13 mouse cellular contexts compared by ENCODE assay signal in the genomic region with DNA sequence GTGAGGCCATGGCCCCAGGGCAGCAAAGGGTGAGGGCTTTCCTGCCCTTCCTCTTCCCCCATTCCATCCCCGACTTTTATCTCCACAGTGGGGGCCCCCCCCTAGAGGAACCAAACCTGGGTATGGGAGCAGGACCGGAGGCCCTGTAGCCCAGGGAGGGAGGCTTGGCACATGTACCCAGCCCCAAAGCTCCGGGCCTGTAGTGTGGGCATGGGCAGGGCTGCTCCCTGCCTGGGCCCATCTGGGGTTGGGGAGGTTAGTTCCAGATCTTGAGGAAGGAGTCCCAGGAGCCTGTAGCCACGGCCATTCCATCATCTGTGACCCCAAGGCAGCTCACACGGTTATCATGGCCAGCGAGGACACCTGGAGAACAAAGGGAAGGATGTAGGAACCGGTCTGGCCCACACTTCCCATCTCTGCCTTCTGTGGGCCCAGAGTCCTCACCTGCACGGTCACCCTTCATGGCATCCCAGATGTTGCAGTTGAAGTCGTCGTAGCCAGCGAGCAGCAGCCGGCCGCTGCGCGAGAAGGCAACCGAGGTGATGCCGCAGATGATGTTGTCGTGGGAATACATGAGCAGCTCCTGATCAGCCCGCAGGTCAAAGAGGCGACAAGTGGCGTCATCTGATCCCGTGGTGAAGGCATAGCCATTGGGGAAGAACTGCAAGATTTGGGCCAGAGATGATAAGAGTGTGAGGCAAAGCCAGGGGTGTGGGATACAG. TPM values are rescaled to one million over a fixed set of nuclear protein-coding genes. Genes with fewer than 3 reads are reported as not detected.
DNase-seq lines count a peak whose midpoint lies in the region; ATAC-seq lines count a peak whose summit lies in the region.
"Had no signal": no experiment of that assay in that cellular context is flagged by ENCODE, and none has a peak within 500 bp of the region (broad histone marks: within the 10 kb centered on the region; RNA-seq: fewer than 3 reads in every experiment).

No protein-coding gene starts in this region.

- WGBS in heart, embryonic 16.5 days = 75% methylated on average over 22 of the region's 22 CpGs
- 85% methylated on average over 22 of the region's 22 CpGs for WGBS in neural tube, embryonic 11.5 days
- 83% methylated on average over 22 of the region's 22 CpGs for WGBS in neural tube, embryonic 15.5 days
- 81% methylated on average over 22 of the region's 22 CpGs for WGBS in hindbrain, embryonic 16.5 days

- H3K4me2 ChIP-seq in heart, embryonic 16.5 days (ENCODE audit: low read depth, low read length) = no peak overlapping the region
- H3K4me2 ChIP-seq in neural tube, embryonic 11.5 days (ENCODE audit: low read depth) = no peak overlapping the region
- H3K4me2 ChIP-seq in neural tube, embryonic 15.5 days = no peak overlapping the region
- no peak overlapping the region for H3K4me2 ChIP-seq in hindbrain, embryonic 16.5 days (ENCODE audit: low read length)
- H3K4me2 ChIP-seq: embryonic facial prominence, embryonic 13.5 days; lung, embryonic 14.5 days had no signal

- no peaks in the 10 kb centered on the region for H3K27me3 ChIP-seq in heart, embryonic 16.5 days (ENCODE audit: control insufficient read depth, insufficient read depth, low read length)
- no peaks in the 10 kb centered on the region for H3K27me3 ChIP-seq in neural tube, embryonic 11.5 days (ENCODE audit: control insufficient read depth, insufficient read depth, low read length)
- no peaks in the 10 kb centered on the region for H3K27me3 ChIP-seq in neural tube, embryonic 15.5 days (replicated peaks)
- H3K27me3 ChIP-seq in hindbrain, embryonic 16.5 days (replicated peaks; ENCODE audit: control insufficient read depth, insufficient read depth, low read length) = no peaks in the 10 kb centered on the region
- H3K27me3 ChIP-seq: embryonic facial prominence, embryonic 13.5 days had no signal

- H3K4me1 ChIP-seq in heart, embryonic 16.5 days (ENCODE audit: control insufficient read depth, insufficient read depth, low read length) = peaks cover 14% of the 10 kb centered on the region
- H3K4me1 ChIP-seq in neural tube, embryonic 11.5 days (ENCODE audit: control insufficient read depth, insufficient read depth, low read length) = peaks cover 14% of the 10 kb centered on the region; the same call in 1 of the 2 replicates
- H3K4me1 ChIP-seq in neural tube, embryonic 15.5 days = peaks cover 36% of the 10 kb centered on the region
- peaks cover 25% of the 10 kb centered on the region for H3K4me1 ChIP-seq in hindbrain, embryonic 16.5 days (ENCODE audit: control insufficient read depth, insufficient read depth, low read depth, low read length)

- peaks cover 52% of the 10 kb centered on the region for H3K36me3 ChIP-seq in heart, embryonic 16.5 days (ENCODE audit: control insufficient read depth, insufficient read depth)
- H3K36me3 ChIP-seq in neural tube, embryonic 11.5 days (ENCODE audit: control insufficient read depth, insufficient read depth, low read length) = peaks cover 29% of the 10 kb centered on the region
- peaks cover 62% of the 10 kb centered on the region for H3K36me3 ChIP-seq in neural tube, embryonic 15.5 days
- H3K36me3 ChIP-seq in hindbrain, embryonic 16.5 days (ENCODE audit: control insufficient read depth, insufficient read depth, low read length) = peaks cover 37% of the 10 kb centered on the region

- no peak overlapping the region for H3K4me3 ChIP-seq in heart, embryonic 16.5 days (ENCODE audit: low read length)
- H3K4me3 ChIP-seq in neural tube, embryonic 11.5 days (ENCODE audit: low read depth, low read length) = 0 out of 2 replicates have a peak overlapping the region, but pooled peaks have one; percentile 4
- H3K4me3 ChIP-seq in neural tube, embryonic 15.5 days (replicated peaks) = no peak overlapping the region
- H3K4me3 ChIP-seq in hindbrain, embryonic 16.5 days (ENCODE audit: low read length) = no peak overlapping the region
- H3K4me3 ChIP-seq: embryonic facial prominence, embryonic 13.5 days; heart, adult 2 months had no signal

- ATAC-seq in heart, embryonic 16.5 days (replicated peaks; ENCODE audit: extremely low read depth, insufficient read depth, low FRiP score) = no peak
- no peak for ATAC-seq in neural tube, embryonic 11.5 days (ENCODE audit: insufficient read depth, low FRiP score, low TSS enrichment)
- no peak for ATAC-seq in neural tube, embryonic 15.5 days (ENCODE audit: low FRiP score)
- ATAC-seq in hindbrain, embryonic 16.5 days = no peak

- intact Hi-C loops in heart, postnatal 14 days (cut with DNase I) = no loop called here

- no peak overlapping the region for H3K27ac ChIP-seq in heart, embryonic 16.5 days (ENCODE audit: low read length)
- no peak overlapping the region for H3K27ac ChIP-seq in neural tube, embryonic 11.5 days (ENCODE audit: low read depth, low read length)
- H3K27ac ChIP-seq in neural tube, embryonic 15.5 days (replicated peaks) = no peak overlapping the region; the same call in 1 of the 2 replicates
- peak overlapping the region; percentile 34 for H3K27ac ChIP-seq in hindbrain, embryonic 16.5 days (ENCODE audit: low read depth, low read length)
- H3K27ac ChIP-seq: embryonic facial prominence, embryonic 13.5 days; heart, adult 2 months; stomach, postnatal 0 days had no signal

- H3K9ac ChIP-seq in heart, embryonic 16.5 days (ENCODE audit: low read length) = 0 out of 2 replicates have a peak overlapping the region, but pooled peaks have one; percentile 15
- no peak overlapping the region for H3K9ac ChIP-seq in neural tube, embryonic 11.5 days (ENCODE audit: low read length)
- no peak overlapping the region for H3K9ac ChIP-seq in neural tube, embryonic 15.5 days (replicated peaks)
- H3K9ac ChIP-seq in hindbrain, embryonic 16.5 days (ENCODE audit: low read depth, low read length) = no peak overlapping the region
- H3K9ac ChIP-seq: embryonic facial prominence, embryonic 13.5 days; lung, embryonic 14.5 days had no signal

- no peaks in the 10 kb centered on the region for H3K9me3 ChIP-seq in heart, embryonic 16.5 days (replicated peaks; ENCODE audit: control insufficient read depth, low read length)
- H3K9me3 ChIP-seq in neural tube, embryonic 11.5 days (ENCODE audit: control insufficient read depth, low read length) = no peaks in the 10 kb centered on the region
- no peaks in the 10 kb centered on the region for H3K9me3 ChIP-seq in neural tube, embryonic 15.5 days (replicated peaks)
- H3K9me3 ChIP-seq in hindbrain, embryonic 16.5 days (ENCODE audit: control insufficient read depth, low read length) = no peaks in the 10 kb centered on the region
- H3K9me3 ChIP-seq: embryonic facial prominence, embryonic 13.5 days had no signal

- no peak for DNase-seq in heart, postnatal 14 days
- no peak for DNase-seq in neural tube, embryonic 11.5 days (ENCODE audit: low spot score)
- DNase-seq in embryo, embryonic 9.5 days (ENCODE audit: extremely low spot score) = no peak
- DNase-seq in layer of hippocampus, adult 8-10 months (ENCODE audit: low spot score in 2 of 2) = no peak
- DNase-seq: lung, embryonic 14.5 days had no signal

RNA-seq across cellular contexts. Expression of gene Epo, which starts 4.6 kb away (rescaled TPM):
- polyA plus RNA-seq in heart, embryonic 16.5 days (2015; fragmentation: Nextera tagmentation; extraction: Ambion mirVana) = not detected in 2 replicates
- not detected for total RNA-seq in heart, postnatal 14 days (2021)
- 0.34 and 0.51 TPM in 2 replicates for polyA plus RNA-seq in neural tube, embryonic 11.5 days (2014; fragmentation: Nextera tagmentation; extraction: Ambion mirVana)
- polyA plus RNA-seq in neural tube, embryonic 15.5 days (2015; fragmentation: Nextera tagmentation; extraction: Ambion mirVana) = not detected in 2 replicates
- polyA plus RNA-seq in hindbrain, embryonic 16.5 days (2015; fragmentation: Nextera tagmentation; extraction: Ambion mirVana) = not detected in 2 replicates
- not detected for total RNA-seq in layer of hippocampus, adult 8-10 months (2022)
- total RNA-seq: heart, adult 2 months; left cerebral cortex, postnatal 25 days; monocyte, adult 5-6 weeks had no signal
- polyA plus RNA-seq: embryonic facial prominence, embryonic 13.5 days; heart, adult 2 months; stomach, postnatal 0 days had no signal

RNA-seq across cellular contexts. Expression of gene Gnb2, which starts 4.9 kb away (rescaled TPM):
- 276 and 285 TPM in 2 replicates for polyA plus RNA-seq in heart, embryonic 16.5 days (2015; fragmentation: Nextera tagmentation; extraction: Ambion mirVana)
- 100 to 1,000 TPM; 322 to 323 TPM for total RNA-seq in heart, postnatal 14 days (2021)
- polyA plus RNA-seq in neural tube, embryonic 11.5 days (2014; fragmentation: Nextera tagmentation; extraction: Ambion mirVana) = 449 and 479 TPM in 2 replicates
- polyA plus RNA-seq in neural tube, embryonic 15.5 days (2015; fragmentation: Nextera tagmentation; extraction: Ambion mirVana) = 503 and 540 TPM in 2 replicates
- 519 and 521 TPM in 2 replicates for polyA plus RNA-seq in hindbrain, embryonic 16.5 days (2015; fragmentation: Nextera tagmentation; extraction: Ambion mirVana)
- total RNA-seq in layer of hippocampus, adult 8-10 months (2022) = 100 to 1,000 TPM; 572 to 587 (median 576) TPM

RNA-seq across cellular contexts. Expression of gene Gigyf1, which starts 10.1 kb away (rescaled TPM):
- 8.9 and 9.7 TPM in 2 replicates for polyA plus RNA-seq in heart, embryonic 16.5 days (2015; fragmentation: Nextera tagmentation; extraction: Ambion mirVana)
- total RNA-seq in heart, postnatal 14 days (2021) = 10 to 100 TPM; 28.3 to 33.8 TPM
- 9.5 and 10.6 TPM in 2 replicates for polyA plus RNA-seq in neural tube, embryonic 11.5 days (2014; fragmentation: Nextera tagmentation; extraction: Ambion mirVana)
- polyA plus RNA-seq in neural tube, embryonic 15.5 days (2015; fragmentation: Nextera tagmentation; extraction: Ambion mirVana) = 15.7 and 16.7 TPM in 2 replicates
- 11.8 and 16.3 TPM in 2 replicates for polyA plus RNA-seq in hindbrain, embryonic 16.5 days (2015; fragmentation: Nextera tagmentation; extraction: Ambion mirVana)
- 10 to 100 TPM; 60.2 to 75.9 (median 65.5) TPM for total RNA-seq in layer of hippocampus, adult 8-10 months (2022)

RNA-seq across cellular contexts. Expression of gene Actl6b, which starts 24.9 kb away (rescaled TPM):
- polyA plus RNA-seq in heart, embryonic 16.5 days (2015; fragmentation: Nextera tagmentation; extraction: Ambion mirVana) = 0.33 and 0.36 TPM in 2 replicates
- not detected for total RNA-seq in heart, postnatal 14 days (2021)
- 38.6 and 40.0 TPM in 2 replicates for polyA plus RNA-seq in neural tube, embryonic 11.5 days (2014; fragmentation: Nextera tagmentation; extraction: Ambion mirVana)
- 203 and 258 TPM in 2 replicates for polyA plus RNA-seq in neural tube, embryonic 15.5 days (2015; fragmentation: Nextera tagmentation; extraction: Ambion mirVana)
- polyA plus RNA-seq in hindbrain, embryonic 16.5 days (2015; fragmentation: Nextera tagmentation; extraction: Ambion mirVana) = 268 and 271 TPM in 2 replicates
- 100 to 1,000 TPM; 116 to 137 (median 125) TPM for total RNA-seq in layer of hippocampus, adult 8-10 months (2022)
- total RNA-seq: heart, adult 2 months; monocyte, adult 5-6 weeks had no signal
- polyA plus RNA-seq: heart, adult 2 months; lung, embryonic 14.5 days had no signal

RNA-seq across cellular contexts. Expression of gene Pop7, which starts 26.1 kb away (rescaled TPM):
- polyA plus RNA-seq in heart, embryonic 16.5 days (2015; fragmentation: Nextera tagmentation; extraction: Ambion mirVana) = 43.3 and 45.5 TPM in 2 replicates
- total RNA-seq in heart, postnatal 14 days (2021) = 10 to 100 TPM; 12.5 to 16.9 TPM
- polyA plus RNA-seq in neural tube, embryonic 11.5 days (2014; fragmentation: Nextera tagmentation; extraction: Ambion mirVana) = 53.9 and 57.9 TPM in 2 replicates
- polyA plus RNA-seq in neural tube, embryonic 15.5 days (2015; fragmentation: Nextera tagmentation; extraction: Ambion mirVana) = 76.5 and 81.6 TPM in 2 replicates
- 79.3 and 87.0 TPM in 2 replicates for polyA plus RNA-seq in hindbrain, embryonic 16.5 days (2015; fragmentation: Nextera tagmentation; extraction: Ambion mirVana)
- total RNA-seq in layer of hippocampus, adult 8-10 months (2022) = 10 to 100 TPM; 30.4 to 33.1 (median 32.4) TPM
